Mouse (Mus musculus): ENCODE data around the gene Pdia3.

DNA sequence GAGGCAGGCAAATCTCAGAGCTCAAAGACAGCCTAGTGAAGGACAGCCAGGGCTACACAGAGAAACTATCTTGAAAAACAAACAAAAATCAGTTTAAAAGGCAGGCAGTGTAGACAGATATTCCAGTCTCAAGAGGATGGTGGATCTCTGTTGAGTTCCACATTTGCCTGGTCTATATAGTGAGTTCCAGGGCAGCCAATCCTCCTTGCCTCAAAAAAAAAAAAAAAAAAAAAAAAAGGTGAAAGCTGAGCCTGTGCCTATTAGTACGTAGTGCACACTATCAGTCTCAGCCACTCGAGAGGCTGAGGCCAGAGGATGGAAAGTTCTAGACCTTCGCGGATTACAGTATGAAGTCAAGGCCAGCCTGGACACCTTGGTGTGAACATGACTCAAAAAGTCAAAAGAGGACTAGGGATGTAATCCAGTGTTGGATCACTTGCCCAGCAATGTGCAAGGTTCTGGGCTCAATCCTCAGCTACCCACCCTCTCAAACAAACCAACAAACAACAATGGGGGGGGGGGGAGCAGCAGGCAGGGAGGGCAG lies 660 bp upstream of the Pdia3 start:
- TF ChIP-seq EP300 (IDR thresholded peaks at IDR 0.05) (no peak), CTCF (IDR thresholded peaks at IDR 0.05) (no peak)
